Mouse (Mus musculus): ENCODE results near the gene Gm20489.
A peak's percentile ranks its signal among the peaks of the same experiment; 100 is the strongest.

Gene Gm20489

GRCm38 (mm10) chrX:101260441-101261325 lies 8.1 kb downstream of the Gm20489 start:
- DNase-seq (ENCODE audit: low spot score in 2 of 2): no peak

- no peak for DNase-seq (ENCODE audit: low spot score in 2 of 2)
Observed at GRCm38 (mm10) chrX:101256603-101257002, 12.2 kb downstream of the Gm20489 start.

DNA sequence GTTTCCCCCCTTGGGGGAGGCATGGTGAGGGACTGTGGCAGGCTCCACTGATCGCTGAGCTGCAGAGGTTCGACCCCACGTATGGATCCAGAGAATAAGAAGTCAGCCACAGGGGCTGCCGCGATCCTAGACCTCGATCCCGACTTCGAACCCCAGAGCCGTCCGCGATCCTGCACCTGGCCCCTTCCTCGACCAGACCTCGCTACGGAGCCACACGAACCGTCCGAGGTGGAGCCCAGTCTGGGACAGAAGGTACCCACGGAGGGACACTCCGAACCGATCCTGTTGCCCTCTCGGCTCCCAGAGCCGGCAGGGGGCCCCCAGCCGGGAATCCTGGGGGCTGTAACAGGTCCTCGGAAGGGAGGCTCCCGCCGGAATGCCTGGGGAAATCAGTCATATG lies 14.1 kb downstream of the Gm20489 start:
- no peak for DNase-seq (ENCODE audit: low spot score in 2 of 2)

DNA sequence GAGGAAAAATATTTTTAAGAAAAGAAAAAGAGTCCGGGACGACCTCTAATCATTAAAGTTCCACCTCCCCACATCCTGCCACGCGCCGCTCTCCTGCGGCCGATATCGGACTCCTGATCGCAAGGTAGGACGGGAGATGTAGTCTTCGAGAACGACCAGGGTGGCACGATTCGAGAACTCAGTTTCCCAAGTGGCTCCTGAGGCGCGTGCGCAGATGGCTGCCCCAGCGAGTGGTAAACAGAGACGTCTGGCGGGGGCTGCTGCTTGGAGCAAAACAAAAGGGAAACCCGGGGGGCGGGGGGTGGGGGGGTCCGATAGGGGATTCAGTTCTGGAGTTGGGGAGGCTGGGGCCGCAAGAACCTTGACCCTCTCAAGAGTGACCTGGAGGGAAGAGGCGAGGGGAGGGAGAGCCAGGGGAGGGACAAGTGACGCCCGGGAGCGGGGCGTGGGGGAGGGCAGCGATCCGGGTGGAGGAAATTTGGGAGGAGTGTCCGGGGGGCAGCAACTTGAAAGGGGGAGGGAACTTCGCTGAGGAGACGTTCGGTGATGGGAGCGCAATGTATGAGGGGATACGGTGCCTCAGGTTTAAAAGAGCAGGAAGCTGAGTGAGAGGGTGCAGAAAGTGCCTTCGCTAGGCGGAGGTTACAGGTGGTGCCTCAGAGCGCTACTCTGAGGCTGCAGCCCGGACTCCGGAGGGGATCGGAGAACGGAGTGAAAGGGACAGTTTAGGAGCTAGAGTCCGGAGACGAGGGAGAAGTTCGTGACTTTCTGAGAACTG lies 14.7 kb downstream of the Gm20489 start, which contains the start of gene Foxo4:
Gene Foxo4, plus strand, starts transcription at position 577 of the 778 bp plus-strand sequence.
- DNase-seq (ENCODE audit: low spot score in 2 of 2): peak; percentile 89 to 90

- DNase-seq (ENCODE audit: low spot score in 2 of 2): no peak
Observed at GRCm38 (mm10) chrX:101245011-101245410, 23.8 kb downstream of the Gm20489 start.

- DNase-seq (ENCODE audit: low spot score in 2 of 2): no peak
Observed at GRCm38 (mm10) chrX:101222796-101223162, 46.0 kb downstream of the Gm20489 start.

DNA sequence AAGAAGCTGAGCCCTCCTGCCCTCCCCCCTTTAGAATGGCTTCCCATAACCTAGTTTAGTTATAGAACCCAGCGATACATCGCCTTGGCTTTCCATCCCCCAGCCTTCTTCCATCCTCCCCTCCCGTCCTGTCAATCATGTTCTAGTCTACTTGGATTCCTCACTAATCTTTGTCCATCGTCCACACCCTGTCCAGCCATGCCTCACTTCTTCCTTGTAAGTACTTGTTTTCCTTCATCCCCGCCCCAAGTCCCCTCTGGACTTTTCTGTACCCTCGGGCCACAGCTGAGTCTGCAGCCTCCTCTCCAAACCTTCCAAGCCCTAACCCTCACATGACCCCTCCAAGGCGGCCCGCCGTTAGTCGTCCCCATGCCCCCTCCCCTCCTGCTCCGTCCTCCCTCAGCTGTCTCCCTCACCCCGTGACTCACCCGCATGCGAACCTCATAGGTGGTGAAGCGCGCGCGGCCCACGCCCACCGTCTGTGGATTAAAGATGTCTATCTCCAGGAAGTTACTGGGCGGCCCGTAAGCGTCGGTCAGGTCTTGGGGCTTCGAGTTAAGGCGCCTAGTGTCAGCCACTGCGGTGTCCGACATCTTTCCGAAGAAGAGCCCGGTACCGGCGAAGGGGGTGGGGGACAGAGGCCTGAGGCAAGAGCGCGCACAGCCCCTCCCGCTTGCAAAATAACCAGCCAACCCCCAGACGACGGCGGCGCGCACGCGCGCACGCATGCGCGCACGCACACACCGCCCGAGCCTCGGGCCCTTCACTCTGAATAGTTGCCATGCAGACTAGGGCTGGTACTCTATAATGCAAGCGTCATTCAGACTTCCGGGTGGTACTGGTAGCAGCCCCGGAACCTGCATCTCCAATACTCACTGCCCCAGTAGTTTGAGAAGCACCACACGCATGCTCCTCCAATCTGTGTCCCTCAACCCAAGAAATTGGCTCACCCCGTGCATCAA lies 46.7 kb downstream of the Gm20489 start, which contains the start of gene Snx12:
Gene Snx12, minus strand, starts transcription at position 730 of the 962 bp plus-strand sequence.
- peak; percentile 93 to 95 for DNase-seq (ENCODE audit: low spot score in 2 of 2)
